Mouse (Mus musculus) cerebellum, adult 2 months (tissue): ENCODE results near the gene Mob3b.

Source experiments
- CTCF ChIP-seq: fragments of 200-500 bp; IDR thresholded peaks from 2 replicates; pipeline ENCODE4 v1.5.1; 2011; ENCODE audit warnings: low read depth, mild to moderate bottlenecking, control low read depth, low read length, moderate library complexity, borderline replicate concordance; ENCODE audit not compliant: insufficient read depth
- POLR2A ChIP-seq: fragments of 200-500 bp; IDR thresholded peaks from 2 replicates; pipeline ENCODE4 v1.6.1; 2011; ENCODE audit warnings: low read length, control low read depth, borderline replicate concordance; ENCODE audit not compliant: insufficient read depth

GRCm38 (mm10) chr4:35175566-35175965, 18.3 kb upstream of the Mob3b start:
- TF ChIP-seq CTCF (no peak), POLR2A (no peak)
